In the genomic region with DNA sequence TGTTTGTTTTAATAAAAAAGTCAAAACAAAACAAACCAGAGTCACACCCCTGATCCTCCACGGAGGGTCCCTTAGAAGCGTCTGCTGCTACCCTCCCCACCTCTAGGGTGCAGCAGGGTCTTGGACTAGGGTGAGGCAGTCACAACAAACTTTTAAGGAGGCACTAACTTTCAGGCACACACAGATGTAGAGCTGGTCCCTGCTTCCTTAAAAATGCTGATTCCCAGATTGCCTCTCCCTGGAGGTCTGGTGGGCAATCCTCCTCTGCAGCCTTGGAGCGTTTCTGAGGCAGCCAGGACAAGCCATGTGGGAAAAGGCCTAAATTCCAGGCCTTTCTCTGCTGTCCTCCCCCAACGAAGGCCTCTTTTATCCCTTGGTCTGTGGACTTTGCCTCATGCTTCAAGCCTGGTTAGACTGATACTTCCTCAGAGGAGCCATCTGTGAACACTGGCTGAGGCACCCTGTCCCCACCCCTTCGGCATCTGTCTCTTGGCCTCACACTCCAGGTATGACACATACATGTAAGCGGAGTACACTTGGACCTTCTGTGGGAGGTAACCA, we compare ENCODE assay signal across 9 mouse cellular contexts. TPM values are rescaled to one million over a fixed set of nuclear protein-coding genes. Genes with fewer than 3 reads are reported as not detected.
DNase-seq lines count a peak whose midpoint lies in the region; ATAC-seq lines count a peak whose summit lies in the region.
"Had no signal": no experiment of that assay in that cellular context is flagged by ENCODE, and none has a peak within 500 bp of the region (broad histone marks: within the 10 kb centered on the region; RNA-seq: fewer than 3 reads in every experiment).

No protein-coding gene starts in this region.

- peak; percentile 61 for DNase-seq in kidney, adult 9 months
- DNase-seq in kidney, adult 18-20 months: no peak
- DNase-seq in R1 (ENCODE audit: low read depth, low spot score): peak; percentile 48
- no peak for DNase-seq in intestine, embryonic 14.5 days (ENCODE audit: low spot score)
- no peak for DNase-seq in hindbrain, embryonic 11.5 days (ENCODE audit: low spot score)
- no peak for DNase-seq in hindbrain, embryonic 14.5 days (ENCODE audit: low spot score)
- no peak for DNase-seq in midbrain, embryonic 14.5 days

- no peak overlapping the region for H3K4me2 ChIP-seq in intestine, embryonic 14.5 days (ENCODE audit: low read length)
- no peak overlapping the region for H3K4me2 ChIP-seq in stomach, embryonic 15.5 days
- H3K4me2 ChIP-seq in hindbrain, embryonic 11.5 days (replicated peaks; ENCODE audit: low read depth, low read length): no peak overlapping the region
- no peak overlapping the region for H3K4me2 ChIP-seq in hindbrain, embryonic 14.5 days (replicated peaks)
- H3K4me2 ChIP-seq in midbrain, embryonic 14.5 days (ENCODE audit: low read length): no peak overlapping the region

- H3K36me3 ChIP-seq in intestine, embryonic 14.5 days (ENCODE audit: control insufficient read depth, insufficient read depth, low read length): no peaks in the 10 kb centered on the region
- H3K36me3 ChIP-seq in stomach, embryonic 15.5 days: no peaks in the 10 kb centered on the region
- no peaks in the 10 kb centered on the region for H3K36me3 ChIP-seq in hindbrain, embryonic 11.5 days (ENCODE audit: control insufficient read depth, insufficient read depth, low read length)
- H3K36me3 ChIP-seq in hindbrain, embryonic 14.5 days (replicated peaks; ENCODE audit: control insufficient read depth, insufficient read depth): no peaks in the 10 kb centered on the region
- H3K36me3 ChIP-seq in midbrain, embryonic 14.5 days (ENCODE audit: control insufficient read depth, insufficient read depth, low read length): no peaks in the 10 kb centered on the region
- H3K36me3 ChIP-seq: limb, embryonic 12.5 days had no signal

- ATAC-seq in intestine, embryonic 14.5 days (replicated peaks; ENCODE audit: low FRiP score, low TSS enrichment, low read depth): no peak
- ATAC-seq in stomach, embryonic 15.5 days (ENCODE audit: insufficient read depth, low FRiP score, low read depth): no peak
- ATAC-seq in hindbrain, embryonic 11.5 days (ENCODE audit: low FRiP score): no peak
- no peak for ATAC-seq in hindbrain, embryonic 14.5 days (ENCODE audit: low FRiP score)
- ATAC-seq in midbrain, embryonic 14.5 days (ENCODE audit: low FRiP score, low TSS enrichment): no peak

- peaks cover 51% of the 10 kb centered on the region for H3K4me1 ChIP-seq in intestine, embryonic 14.5 days (replicated peaks; ENCODE audit: control insufficient read depth, insufficient read depth, low read length)
- peaks cover 48% of the 10 kb centered on the region for H3K4me1 ChIP-seq in stomach, embryonic 15.5 days
- peaks cover 12% of the 10 kb centered on the region for H3K4me1 ChIP-seq in hindbrain, embryonic 11.5 days (replicated peaks; ENCODE audit: control insufficient read depth, insufficient read depth, low read length)
- H3K4me1 ChIP-seq in hindbrain, embryonic 14.5 days (replicated peaks; ENCODE audit: control insufficient read depth, insufficient read depth, low read length): peaks cover 25% of the 10 kb centered on the region; the same call in 1 of the 2 replicates
- H3K4me1 ChIP-seq in midbrain, embryonic 14.5 days (ENCODE audit: control insufficient read depth, insufficient read depth, low read length): peaks cover 24% of the 10 kb centered on the region

- H3K9me3 ChIP-seq in intestine, embryonic 14.5 days (ENCODE audit: control insufficient read depth, low read length): no peaks in the 10 kb centered on the region
- H3K9me3 ChIP-seq in stomach, embryonic 15.5 days: no peaks in the 10 kb centered on the region
- H3K9me3 ChIP-seq in hindbrain, embryonic 11.5 days (ENCODE audit: control insufficient read depth, low read length): no peaks in the 10 kb centered on the region
- no peaks in the 10 kb centered on the region for H3K9me3 ChIP-seq in hindbrain, embryonic 14.5 days (ENCODE audit: control insufficient read depth, low read length)
- no peaks in the 10 kb centered on the region for H3K9me3 ChIP-seq in midbrain, embryonic 14.5 days (ENCODE audit: control insufficient read depth, low read length)
- H3K9me3 ChIP-seq: limb, embryonic 12.5 days had no signal

- no peak overlapping the region for H3K4me3 ChIP-seq in intestine, embryonic 14.5 days (ENCODE audit: low read depth, low read length)
- no peak overlapping the region for H3K4me3 ChIP-seq in stomach, embryonic 15.5 days (replicated peaks)
- no peak overlapping the region for H3K4me3 ChIP-seq in hindbrain, embryonic 11.5 days (ENCODE audit: low read depth, low read length)
- no peak overlapping the region for H3K4me3 ChIP-seq in hindbrain, embryonic 14.5 days (replicated peaks; ENCODE audit: low read length)
- no peak overlapping the region for H3K4me3 ChIP-seq in midbrain, embryonic 14.5 days (replicated peaks; ENCODE audit: low read depth, low read length)
- H3K4me3 ChIP-seq: limb, embryonic 12.5 days had no signal

- WGBS in intestine, embryonic 14.5 days: 35% methylated on average over 6 of the region's 6 CpGs
- WGBS in stomach, embryonic 15.5 days: 35% methylated on average over 6 of the region's 6 CpGs
- 42% methylated on average over 6 of the region's 6 CpGs for WGBS in hindbrain, embryonic 11.5 days
- WGBS in hindbrain, embryonic 14.5 days: 37% methylated on average over 6 of the region's 6 CpGs
- 41% methylated on average over 6 of the region's 6 CpGs for WGBS in midbrain, embryonic 14.5 days

- no peaks in the 10 kb centered on the region for H3K27me3 ChIP-seq in intestine, embryonic 14.5 days (replicated peaks; ENCODE audit: control insufficient read depth, insufficient read depth, low read length)
- no peaks in the 10 kb centered on the region for H3K27me3 ChIP-seq in stomach, embryonic 15.5 days (replicated peaks)
- H3K27me3 ChIP-seq in hindbrain, embryonic 11.5 days (ENCODE audit: control insufficient read depth, insufficient read depth, low read length): peaks cover 21% of the 10 kb centered on the region
- H3K27me3 ChIP-seq in hindbrain, embryonic 14.5 days (ENCODE audit: control insufficient read depth, insufficient read depth, low read length): peaks cover 34% of the 10 kb centered on the region
- peaks cover 41% of the 10 kb centered on the region for H3K27me3 ChIP-seq in midbrain, embryonic 14.5 days (ENCODE audit: control insufficient read depth, insufficient read depth, low read length)

- H3K9ac ChIP-seq in intestine, embryonic 14.5 days (ENCODE audit: low read length): no peak overlapping the region
- H3K9ac ChIP-seq in stomach, embryonic 15.5 days: no peak overlapping the region
- no peak overlapping the region for H3K9ac ChIP-seq in hindbrain, embryonic 11.5 days (ENCODE audit: low read depth, low read length)
- no peak overlapping the region for H3K9ac ChIP-seq in hindbrain, embryonic 14.5 days
- H3K9ac ChIP-seq in midbrain, embryonic 14.5 days (replicated peaks; ENCODE audit: low read length): no peak overlapping the region
- H3K9ac ChIP-seq: limb, embryonic 12.5 days had no signal

- H3K27ac ChIP-seq in intestine, embryonic 14.5 days (ENCODE audit: low read depth): peak overlapping the region; percentile 64
- peak overlapping the region; percentile 70 for H3K27ac ChIP-seq in stomach, embryonic 15.5 days
- H3K27ac ChIP-seq in hindbrain, embryonic 11.5 days (ENCODE audit: low read depth, low read length): no peak overlapping the region
- no peak overlapping the region for H3K27ac ChIP-seq in hindbrain, embryonic 14.5 days
- H3K27ac ChIP-seq in midbrain, embryonic 14.5 days (replicated peaks; ENCODE audit: low read depth, low read length): no peak overlapping the region
- H3K27ac ChIP-seq: limb, embryonic 12.5 days had no signal

RNA-seq across cellular contexts. Expression of a gene that starts 10.9 kb away (rescaled TPM):
- 34.3 and 35.5 TPM in 2 replicates for polyA plus RNA-seq in intestine, embryonic 14.5 days (2014; fragmentation: Nextera tagmentation; extraction: Ambion mirVana)
- polyA plus RNA-seq in stomach, embryonic 15.5 days (2015; fragmentation: Nextera tagmentation; extraction: Ambion mirVana): 27.6 and 27.9 TPM in 2 replicates
- 1.7 and 3.8 TPM in 2 replicates for polyA plus RNA-seq in hindbrain, embryonic 11.5 days (2014; fragmentation: Nextera tagmentation; extraction: Ambion mirVana)
- 2.7 and 3.1 TPM in 2 replicates for polyA plus RNA-seq in hindbrain, embryonic 14.5 days (2014; fragmentation: Nextera tagmentation; extraction: Ambion mirVana)
- 1.3 and 3.5 TPM in 2 replicates for polyA plus RNA-seq in midbrain, embryonic 14.5 days (2014; fragmentation: Nextera tagmentation; extraction: Ambion mirVana)

RNA-seq across cellular contexts. Expression of a gene that starts 14.1 kb away (rescaled TPM):
- 0.60 and 0.68 TPM in 2 replicates for polyA plus RNA-seq in intestine, embryonic 14.5 days (2014; fragmentation: Nextera tagmentation; extraction: Ambion mirVana)
- polyA plus RNA-seq in stomach, embryonic 15.5 days (2015; fragmentation: Nextera tagmentation; extraction: Ambion mirVana): 0.19 and 0.24 TPM in 2 replicates
- not detected in 2 replicates for polyA plus RNA-seq in hindbrain, embryonic 11.5 days (2014; fragmentation: Nextera tagmentation; extraction: Ambion mirVana)
- not detected in 2 replicates for polyA plus RNA-seq in hindbrain, embryonic 14.5 days (2014; fragmentation: Nextera tagmentation; extraction: Ambion mirVana)
- polyA plus RNA-seq in midbrain, embryonic 14.5 days (2014; fragmentation: Nextera tagmentation; extraction: Ambion mirVana): 0.24 TPM in 1 of 2 replicates, not detected in the other

RNA-seq across cellular contexts. Expression of a gene that starts 38.3 kb away (rescaled TPM):
- not detected in 2 replicates for polyA plus RNA-seq in intestine, embryonic 14.5 days (2014; fragmentation: Nextera tagmentation; extraction: Ambion mirVana)
- polyA plus RNA-seq in stomach, embryonic 15.5 days (2015; fragmentation: Nextera tagmentation; extraction: Ambion mirVana): not detected in 2 replicates
- 0.10 TPM in 1 of 2 replicates, not detected in the other for polyA plus RNA-seq in hindbrain, embryonic 11.5 days (2014; fragmentation: Nextera tagmentation; extraction: Ambion mirVana)
- polyA plus RNA-seq in hindbrain, embryonic 14.5 days (2014; fragmentation: Nextera tagmentation; extraction: Ambion mirVana): not detected in 2 replicates
- polyA plus RNA-seq in midbrain, embryonic 14.5 days (2014; fragmentation: Nextera tagmentation; extraction: Ambion mirVana): not detected in 2 replicates
- polyA plus RNA-seq: limb, embryonic 12.5 days had no signal

RNA-seq across cellular contexts. Expression of a gene that starts 51.8 kb away (rescaled TPM):
- polyA plus RNA-seq in intestine, embryonic 14.5 days (2014; fragmentation: Nextera tagmentation; extraction: Ambion mirVana): 29.5 and 29.8 TPM in 2 replicates
- polyA plus RNA-seq in stomach, embryonic 15.5 days (2015; fragmentation: Nextera tagmentation; extraction: Ambion mirVana): 28.9 and 29.5 TPM in 2 replicates
- 19.3 and 22.3 TPM in 2 replicates for polyA plus RNA-seq in hindbrain, embryonic 11.5 days (2014; fragmentation: Nextera tagmentation; extraction: Ambion mirVana)
- 10.7 and 10.8 TPM in 2 replicates for polyA plus RNA-seq in hindbrain, embryonic 14.5 days (2014; fragmentation: Nextera tagmentation; extraction: Ambion mirVana)
- 9.1 and 11.2 TPM in 2 replicates for polyA plus RNA-seq in midbrain, embryonic 14.5 days (2014; fragmentation: Nextera tagmentation; extraction: Ambion mirVana)

Comparison
In these comparisons a context has a peak if more than half of its experiments do, and no peak if none do; other contexts are left out.
1. DNase-seq: peak in kidney, adult 9 months (single experiment) and R1 (single experiment); none in kidney, adult 18-20 months (single experiment), intestine, embryonic 14.5 days (single experiment), hindbrain, embryonic 11.5 days (single experiment), hindbrain, embryonic 14.5 days (single experiment) and midbrain, embryonic 14.5 days (single experiment).
2. H3K27ac ChIP-seq: peak in intestine, embryonic 14.5 days (single experiment) and stomach, embryonic 15.5 days (single experiment); none in hindbrain, embryonic 11.5 days (single experiment), hindbrain, embryonic 14.5 days (single experiment) and midbrain, embryonic 14.5 days (single experiment).